Mouse (Mus musculus) thymus, adult 2 months (tissue): ENCODE data around the gene Kat2b. TPM values are rescaled to one million over a fixed set of nuclear protein-coding genes. Genes with fewer than 3 reads are reported as not detected.

Experiments used
- DNase-seq: peaks from one replicate; pipeline ENCODE4 v3.0.0; 2021
- H3K27ac ChIP-seq: fragments of 200-500 bp; 2 replicates; pipeline ENCODE4 v1.5.1; 2012; ENCODE audit warnings: low read length, control low read depth; ENCODE audit not compliant: control insufficient read depth, insufficient read depth
- H3K27me3 ChIP-seq: fragments of 200-500 bp; 2 replicates; pipeline ENCODE4 v1.6.1; 2012; ENCODE audit warnings: mild to moderate bottlenecking, low read length, moderate library complexity, mixed read lengths; ENCODE audit not compliant: control insufficient read depth, insufficient read depth
- H3K36me3 ChIP-seq: fragments of 200-500 bp; 2 replicates; pipeline ENCODE4 v1.6.1; 2012; ENCODE audit warnings: mild to moderate bottlenecking, low read length, moderate library complexity; ENCODE audit not compliant: control insufficient read depth, insufficient read depth
- H3K4me1 ChIP-seq: fragments of 200-500 bp; replicated peaks from 2 replicates; pipeline ENCODE4 v1.6.1; 2012; ENCODE audit warnings: low read length; ENCODE audit not compliant: control insufficient read depth, insufficient read depth
- H3K4me3 ChIP-seq: fragments of 200-500 bp; 2 replicates; pipeline ENCODE4 v1.5.1; 2012; ENCODE audit warnings: mild to moderate bottlenecking, low read length, control low read depth, moderate library complexity; ENCODE audit not compliant: control insufficient read depth, insufficient read depth
- CTCF ChIP-seq: fragments of 200-500 bp; IDR thresholded peaks from 2 replicates; pipeline ENCODE4 v1.5.1; 2012; ENCODE audit warnings: mild to moderate bottlenecking, control low read depth, low read length, moderate library complexity, borderline replicate concordance; ENCODE audit not compliant: control insufficient read depth, poor library complexity, insufficient read depth; ENCODE audit errors: extremely low read depth
- POLR2A ChIP-seq: fragments of 200-500 bp; IDR thresholded peaks from 2 replicates; pipeline ENCODE4 v1.6.1; 2012; ENCODE audit warnings: mild to moderate bottlenecking, low read length, control low read depth, moderate library complexity; ENCODE audit not compliant: control insufficient read depth, poor library complexity, insufficient read depth; ENCODE audit errors: extremely low read depth
- WGBS: fragments of 180-500 bp; shearing (Covaris S2); methylation state at CpG from one replicate; pipeline ENCODE4 v1.1.7; 2018; 5-methylcytosine and 5-hydroxymethylcytosine counted together
- polyA plus RNA-seq: library from polyadenylated mRNA; depleted of rRNA; stranded (reverse); fragments of >200 nt; gene quantifications from 2 replicates; pipeline ENCODE4 v1.2.3, GENCODE M21; 2012

Kat2b gene
- polyA plus RNA-seq, 1 experiment, result 13.1 TPM

DNA sequence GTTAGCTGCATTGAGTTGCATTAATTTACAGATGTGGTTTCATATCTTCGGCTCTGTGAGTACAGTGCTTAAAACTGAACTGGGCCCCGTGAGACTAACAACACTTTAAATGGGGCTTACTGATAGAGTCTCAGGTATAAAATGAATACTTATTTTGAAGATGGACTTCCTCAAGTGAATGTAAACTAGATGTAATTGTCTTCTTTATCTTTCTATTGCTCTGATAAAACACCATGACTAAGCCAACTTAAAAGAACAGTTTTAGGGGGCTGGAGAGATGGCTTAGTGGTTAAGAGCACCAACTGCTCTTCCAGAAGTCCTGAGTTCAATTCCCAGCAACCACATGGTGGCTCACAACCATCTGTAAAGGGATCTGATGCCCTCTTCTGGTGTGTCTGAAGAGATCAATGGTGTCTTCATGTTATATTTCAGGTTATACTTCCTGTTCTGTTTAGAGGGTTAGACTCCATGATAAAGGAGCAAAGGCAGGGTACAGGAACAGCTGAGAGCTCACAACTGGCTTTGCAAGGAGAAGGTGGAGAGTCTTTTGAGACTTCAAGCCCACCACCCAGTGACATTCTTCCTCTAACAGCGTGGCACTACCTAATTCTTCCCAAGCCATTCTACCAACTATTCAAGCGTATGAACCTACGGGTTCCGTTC lies 50.8 kb downstream of the Kat2b start:
- WGBS, result 95% methylated on average over 6 of the region's 6 CpGs
- Histone ChIP-seq H3K36me3 (peaks cover 27% of the 10 kb centered on the region), H3K4me3 (no peak overlapping the region), H3K4me1 (no peaks in the 10 kb centered on the region), H3K27ac (no peak overlapping the region), H3K27me3 (no peaks in the 10 kb centered on the region)
- no peak for TF ChIP-seq POLR2A
- TF ChIP-seq CTCF, result no peak
- DNase-seq, result no peak

DNA sequence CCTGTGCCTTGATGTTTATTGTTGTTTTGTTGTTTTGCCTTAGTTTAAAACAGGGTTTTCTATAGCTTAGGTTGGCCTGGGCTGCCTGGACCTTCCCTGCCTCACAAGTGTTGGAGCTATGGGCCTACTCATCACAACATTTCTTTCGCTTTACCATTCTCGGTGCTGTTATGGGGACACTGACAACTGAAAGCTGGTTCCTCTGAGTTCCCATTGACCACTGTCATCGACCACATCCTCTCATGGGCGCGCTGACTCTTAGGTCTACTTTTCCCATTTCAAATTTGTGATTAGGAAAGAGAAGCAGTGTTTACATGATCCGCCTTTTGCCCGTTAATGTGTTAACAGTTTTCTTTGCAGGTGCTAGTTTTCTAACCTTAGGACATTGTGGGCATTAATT lies 51.7 kb downstream of the Kat2b start:
- H3K27me3 ChIP-seq, result no peaks in the 10 kb centered on the region
- H3K4me3 ChIP-seq, result no peak overlapping the region
- 55% methylated on average over 7 of the region's 7 CpGs for WGBS
- peaks cover 17% of the 10 kb centered on the region for H3K36me3 ChIP-seq
- no peak for DNase-seq
- no peak overlapping the region for H3K27ac ChIP-seq
- TF ChIP-seq POLR2A (no peak), CTCF (no peak)
- H3K4me1 ChIP-seq, result no peaks in the 10 kb centered on the region

- Histone ChIP-seq H3K27me3 (no peaks in the 10 kb centered on the region), H3K4me1 (no peaks in the 10 kb centered on the region), H3K4me3 (no peak overlapping the region), H3K27ac (no peak overlapping the region), H3K36me3 (peaks cover 13% of the 10 kb centered on the region)
- DNase-seq, result no peak
- TF ChIP-seq POLR2A (no peak), CTCF (no peak)
These were observed 52.7 kb downstream of the Kat2b start for GRCm38 (mm10) chr17:53619391-53619790.

GRCm38 (mm10) chr17:53620611-53621010 lies 54.0 kb downstream of the Kat2b start:
- H3K4me1 ChIP-seq, result no peaks in the 10 kb centered on the region
- H3K27me3 ChIP-seq, result no peaks in the 10 kb centered on the region
- H3K36me3 ChIP-seq, result peaks cover 20% of the 10 kb centered on the region
- H3K4me3 ChIP-seq, result no peak overlapping the region
- TF ChIP-seq POLR2A, result no peak
- no peak for TF ChIP-seq CTCF
- 94% methylated on average over 4 of the region's 4 CpGs for WGBS
- no peak for DNase-seq
- no peak overlapping the region for H3K27ac ChIP-seq

- no peak for DNase-seq
- H3K27ac ChIP-seq, result no peak overlapping the region
- TF ChIP-seq POLR2A (no peak), CTCF (no peak)
- WGBS, result 80% methylated on average over 3 of the region's 3 CpGs
- no peak overlapping the region for H3K4me3 ChIP-seq
- H3K36me3 ChIP-seq, result peaks cover 23% of the 10 kb centered on the region
- no peaks in the 10 kb centered on the region for H3K27me3 ChIP-seq
- H3K4me1 ChIP-seq, result no peaks in the 10 kb centered on the region
These were observed 55.5 kb downstream of the Kat2b start for GRCm38 (mm10) chr17:53622125-53622524.

- WGBS, result 95% methylated on average over 9 of the region's 9 CpGs
- Histone ChIP-seq H3K36me3 (peaks cover 21% of the 10 kb centered on the region), H3K4me1 (no peaks in the 10 kb centered on the region), H3K4me3 (no peak overlapping the region), H3K27ac (no peak overlapping the region), H3K27me3 (no peaks in the 10 kb centered on the region)
- TF ChIP-seq POLR2A (no peak), CTCF (no peak)
- no peak for DNase-seq
These were observed 57.1 kb downstream of the Kat2b start for GRCm38 (mm10) chr17:53623762-53624161.

DNA sequence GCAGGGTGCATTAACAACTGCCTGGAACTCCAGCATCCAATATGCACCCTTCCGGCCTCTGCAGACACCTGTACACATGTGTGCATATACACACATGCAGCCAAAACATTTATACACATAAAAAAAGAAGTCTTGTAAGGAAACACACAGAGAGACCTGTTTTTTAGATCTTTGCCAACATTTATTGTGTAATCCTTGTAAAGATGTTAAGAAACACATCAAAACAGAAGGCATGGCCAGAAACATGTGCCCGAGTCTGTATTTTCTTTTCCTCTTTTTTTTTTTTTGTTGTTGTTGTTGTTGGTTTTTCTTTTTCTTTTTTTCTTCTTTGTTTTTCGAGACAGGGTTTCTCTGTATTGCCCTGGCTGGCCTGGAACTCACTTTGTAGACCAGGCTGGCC lies 59.5 kb downstream of the Kat2b start:
- Histone ChIP-seq H3K27ac (no peak overlapping the region), H3K4me1 (no peaks in the 10 kb centered on the region), H3K4me3 (no peak overlapping the region), H3K27me3 (no peaks in the 10 kb centered on the region), H3K36me3 (peaks cover 25% of the 10 kb centered on the region)
- 94% methylated on average over 3 of the region's 3 CpGs for WGBS
- TF ChIP-seq POLR2A (no peak), CTCF (no peak)
- no peak for DNase-seq
